Mouse (Mus musculus) brain, adult 10 weeks (tissue): Measurements from ENCODE around the gene Naxe. TPM values are rescaled to one million over a fixed set of nuclear protein-coding genes. Genes with fewer than 3 reads are reported as not detected.

Experiments
- polyA plus RNA-seq: library from polyadenylated mRNA; stranded (reverse); fragments of 350-450 nt; fragmentation: Illumina TruSeq; extraction: RNeasy Lipid Tissue Mini Kit (QIAGEN cat#74804); gene quantifications from one replicate; pipeline ENCODE4 v1.2.3, GENCODE M21; 2015; ENCODE audit warnings: low read depth, low replicate concordance

Naxe gene
- polyA plus RNA-seq, result 138 TPM

GRCm38 (mm10) chr3:88057902-88058696, at the start of gene Naxe:
Gene Naxe (minus strand): TSS chr3:88058495.

GRCm38 (mm10) chr3:88081345-88082223, 23.3 kb upstream of the Naxe start, which contains the start of gene Iqgap3:
Gene Iqgap3 (plus strand): TSS chr3:88081971.

GRCm38 (mm10) chr3:88078204-88078603, 19.9 kb upstream of the Naxe start, which contains the start of gene Ttc24:
Gene Ttc24 (minus strand): TSS chr3:88078304.

GRCm38 (mm10) chr3:88042661-88043421, 15.5 kb downstream of the Naxe start, which contains the start of gene Gpatch4:
Gene Gpatch4 (plus strand): TSS chr3:88043108.

GRCm38 (mm10) chr3:88027434-88028186, 30.7 kb downstream of the Naxe start, which contains the start of gene Hapln2:
Gene Hapln2 (minus strand): TSS chr3:88027583.

Other genes with a start within 250 kb of the Naxe start
- 4.8 TPM for gene Pear1, start 234.2 kb downstream of the Naxe start, polyA plus RNA-seq
- not detected for gene Sh2d2a, start 211.7 kb downstream of the Naxe start, polyA plus RNA-seq
- gene Prcc, start 172.9 kb downstream of the Naxe start, polyA plus RNA-seq, result 45.3 TPM
- gene Hdgf, start 152.2 kb downstream of the Naxe start, polyA plus RNA-seq, result 168 TPM
- gene Mrpl24, start 139.0 kb downstream of the Naxe start, polyA plus RNA-seq, result 86.4 TPM
- 13.1 TPM for gene Isg20l2, start 128.2 kb downstream of the Naxe start, polyA plus RNA-seq
- gene Rrnad1, start 127.8 kb downstream of the Naxe start, polyA plus RNA-seq, result 24.0 TPM
- 6.3 TPM for gene Crabp2, start 109.8 kb downstream of the Naxe start, polyA plus RNA-seq
- 3.9 TPM for gene Nes, start 87.4 kb downstream of the Naxe start, polyA plus RNA-seq
- 184 TPM for gene Bcan, start 58.3 kb downstream of the Naxe start, polyA plus RNA-seq
- 35.6 TPM for gene Hapln2, start 30.9 kb downstream of the Naxe start, polyA plus RNA-seq
- gene Gpatch4, start 15.4 kb downstream of the Naxe start, polyA plus RNA-seq, result 19.4 TPM
- gene Ttc24, start 19.8 kb upstream of the Naxe start, polyA plus RNA-seq, result not detected
- gene Iqgap3, start 23.5 kb upstream of the Naxe start, polyA plus RNA-seq, result 0.25 TPM
- 113 TPM for gene Mef2d, start 83.9 kb upstream of the Naxe start, polyA plus RNA-seq
- gene Rhbg, start 196.2 kb upstream of the Naxe start, polyA plus RNA-seq, result not detected
- gene Gm38392, start 228.7 kb upstream of the Naxe start, polyA plus RNA-seq, result not detected
- gene Tsacc, start 238.5 kb upstream of the Naxe start, polyA plus RNA-seq, result 5.0 TPM
- 201 TPM for gene Cct3, start 238.6 kb upstream of the Naxe start, polyA plus RNA-seq